12 mouse cellular contexts compared by ENCODE assay signal in the genomic region with DNA sequence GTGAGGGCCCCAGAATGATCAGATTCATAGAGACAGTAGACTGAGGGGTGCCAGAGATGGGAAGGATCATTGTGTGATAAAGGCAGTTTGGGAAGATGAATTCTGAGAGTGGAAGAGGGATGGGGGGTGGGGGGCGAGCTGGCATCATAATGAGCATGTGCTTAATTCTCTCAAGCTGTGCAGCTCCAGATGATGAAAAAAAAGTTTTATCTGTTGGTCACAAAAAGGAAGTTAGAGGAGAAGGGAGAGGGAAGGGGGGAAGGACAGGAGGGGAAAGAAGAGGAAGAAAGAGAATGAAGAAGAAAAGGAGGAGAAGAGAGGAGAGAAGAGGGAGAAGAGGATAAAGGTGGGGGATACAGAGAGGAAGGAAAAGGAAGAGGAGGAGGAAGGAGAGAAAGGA.
DNase-seq lines count a peak whose midpoint lies in the region; ATAC-seq and TF ChIP-seq lines count a peak whose summit lies in the region.
"Had no signal": no experiment of that assay in that cellular context is flagged by ENCODE, and none has a peak within 500 bp of the region (broad histone marks: within the 10 kb centered on the region; RNA-seq: fewer than 3 reads in every experiment).

No protein-coding gene starts in this region.

- H3K4me1 ChIP-seq in forebrain, postnatal 0 days (ENCODE audit: insufficient read depth): peaks cover 31% of the 10 kb centered on the region
- peaks cover 22% of the 10 kb centered on the region for H3K4me1 ChIP-seq in forebrain, embryonic 13.5 days
- H3K4me1 ChIP-seq in heart, embryonic 16.5 days (ENCODE audit: control insufficient read depth, insufficient read depth, low read length): peaks cover 67% of the 10 kb centered on the region
- peaks cover 75% of the 10 kb centered on the region for H3K4me1 ChIP-seq in megakaryocyte, embryonic 14.5 days
- H3K4me1 ChIP-seq in limb, embryonic 10.5 days: peaks cover 18% of the 10 kb centered on the region

- H3K9me3 ChIP-seq in forebrain, postnatal 0 days (ENCODE audit: low read length): no peaks in the 10 kb centered on the region
- H3K9me3 ChIP-seq in forebrain, embryonic 13.5 days (replicated peaks): no peaks in the 10 kb centered on the region
- H3K9me3 ChIP-seq in heart, embryonic 16.5 days (replicated peaks; ENCODE audit: control insufficient read depth, low read length): no peaks in the 10 kb centered on the region
- no peaks in the 10 kb centered on the region for H3K9me3 ChIP-seq in megakaryocyte, embryonic 14.5 days
- no peaks in the 10 kb centered on the region for H3K9me3 ChIP-seq in limb, embryonic 10.5 days (replicated peaks)
- H3K9me3 ChIP-seq: embryonic facial prominence, embryonic 10.5 days had no signal

- no peak for ATAC-seq in forebrain, postnatal 0 days
- ATAC-seq in forebrain, embryonic 13.5 days: no peak
- ATAC-seq in heart, embryonic 16.5 days (replicated peaks; ENCODE audit: extremely low read depth, insufficient read depth, low FRiP score): no peak
- ATAC-seq in megakaryocyte, adult 5-6 weeks (ENCODE audit: poor library complexity, severe bottlenecking): no peak

- no peak for TF ChIP-seq CTCF in forebrain, postnatal 0 days (IDR thresholded peaks at IDR 0.05; ENCODE audit: low read depth)

- H3K4me2 ChIP-seq in forebrain, postnatal 0 days (ENCODE audit: low read depth): no peak overlapping the region
- no peak overlapping the region for H3K4me2 ChIP-seq in forebrain, embryonic 13.5 days
- peak overlapping the region; percentile 18; the same call in 1 of the 2 replicates for H3K4me2 ChIP-seq in heart, embryonic 16.5 days (ENCODE audit: low read depth, low read length)
- H3K4me2 ChIP-seq: liver, embryonic 11.5 days had no signal

- WGBS in forebrain, postnatal 0 days: 57% methylated on average over 1 of the region's 1 CpGs
- WGBS in forebrain, embryonic 13.5 days: 67% methylated on average over 1 of the region's 1 CpGs
- 77% methylated on average over 1 of the region's 1 CpGs for WGBS in heart, embryonic 16.5 days
- 74% methylated on average over 1 of the region's 1 CpGs for WGBS in limb, embryonic 10.5 days

- DNase-seq in forebrain, postnatal 0 days: no peak
- DNase-seq in heart, postnatal 36 days: no peak
- DNase-seq in limb, embryonic 10.5 days (ENCODE audit: low spot score): no peak
- no peak for DNase-seq in gastrocnemius, postnatal 4 days (ENCODE audit: low spot score in 2 of 2)

- intact Hi-C loops in heart, postnatal 36 days (cut with DNase I): no loop called here

- H3K36me3 ChIP-seq in forebrain, postnatal 0 days (ENCODE audit: insufficient read depth): no peaks in the 10 kb centered on the region
- H3K36me3 ChIP-seq in forebrain, embryonic 13.5 days (ENCODE audit: poor library complexity, severe bottlenecking): no peaks in the 10 kb centered on the region
- no peaks in the 10 kb centered on the region for H3K36me3 ChIP-seq in heart, embryonic 16.5 days (ENCODE audit: control insufficient read depth, insufficient read depth)
- H3K36me3 ChIP-seq in megakaryocyte, embryonic 14.5 days (replicated peaks; ENCODE audit: low read length): peaks cover 2% of the 10 kb centered on the region
- H3K36me3 ChIP-seq in limb, embryonic 10.5 days: no peaks in the 10 kb centered on the region
- H3K36me3 ChIP-seq: embryonic facial prominence, embryonic 10.5 days had no signal

- no peaks in the 10 kb centered on the region for H3K27me3 ChIP-seq in forebrain, postnatal 0 days (ENCODE audit: insufficient read depth, low read length)
- no peaks in the 10 kb centered on the region for H3K27me3 ChIP-seq in forebrain, embryonic 13.5 days
- H3K27me3 ChIP-seq in heart, embryonic 16.5 days (ENCODE audit: control insufficient read depth, insufficient read depth, low read length): no peaks in the 10 kb centered on the region
- peaks cover 19% of the 10 kb centered on the region for H3K27me3 ChIP-seq in megakaryocyte, embryonic 14.5 days (replicated peaks)
- no peaks in the 10 kb centered on the region for H3K27me3 ChIP-seq in limb, embryonic 10.5 days (ENCODE audit: low read depth, poor library complexity, severe bottlenecking)

- no peak overlapping the region for H3K9ac ChIP-seq in forebrain, postnatal 0 days
- H3K9ac ChIP-seq in forebrain, embryonic 13.5 days: no peak overlapping the region
- peak overlapping the region; percentile 72 for H3K9ac ChIP-seq in heart, embryonic 16.5 days (ENCODE audit: low read length)

- peak overlapping the region; percentile 92 for H3K27ac ChIP-seq in forebrain, postnatal 0 days (ENCODE audit: low read depth, low read length)
- no peak overlapping the region for H3K27ac ChIP-seq in forebrain, embryonic 13.5 days
- H3K27ac ChIP-seq in heart, embryonic 16.5 days (ENCODE audit: low read length): peak overlapping the region; percentile 98
- peak overlapping the region; percentile 46; the same call in 1 of the 2 replicates for H3K27ac ChIP-seq in limb, embryonic 10.5 days
- H3K27ac ChIP-seq: gastrocnemius, adult 2 months had no signal

- no peak overlapping the region for H3K4me3 ChIP-seq in forebrain, postnatal 0 days (ENCODE audit: low read depth, low read length)
- H3K4me3 ChIP-seq in forebrain, embryonic 13.5 days: no peak overlapping the region
- H3K4me3 ChIP-seq in heart, embryonic 16.5 days (ENCODE audit: low read length): no peak overlapping the region
- H3K4me3 ChIP-seq in megakaryocyte, embryonic 14.5 days (replicated peaks): peak overlapping the region; percentile 18
- H3K4me3 ChIP-seq in limb, embryonic 10.5 days: no peak overlapping the region
- H3K4me3 ChIP-seq: embryonic facial prominence, embryonic 10.5 days; gastrocnemius, adult 2 months; myocyte had no signal
